Mouse (Mus musculus) stomach, embryonic 14.5 days (tissue): ENCODE data around the gene Ss18l1. TPM values are rescaled to one million over a fixed set of nuclear protein-coding genes. Genes with fewer than 3 reads are reported as not detected.

Experiments
- ATAC-seq: fragments of 200-750 bp; cut with Nextera tagmentation; 2 replicates; pipeline ENCODE4 v1.8.0; 2017; ENCODE audit warnings: low read depth, moderate TSS enrichment; ENCODE audit not compliant: insufficient number of reproducible peaks, insufficient read depth, low FRiP score
- H3K27ac ChIP-seq: fragments of 300-500 bp; sonication (generic); 2 replicates; pipeline ENCODE4 v1.5.1; 2014; ENCODE audit warnings: mild to moderate bottlenecking, low read length, moderate library complexity, mixed read lengths
- H3K27me3 ChIP-seq: fragments of 300-500 bp; sonication (generic); 2 replicates; pipeline ENCODE4 v1.6.1; 2014; ENCODE audit warnings: low read length, control low read depth, mixed read lengths; ENCODE audit not compliant: control insufficient read depth, insufficient read depth
- H3K36me3 ChIP-seq: fragments of 300-500 bp; sonication (generic); 2 replicates; pipeline ENCODE4 v1.6.1; 2014; ENCODE audit warnings: mild to moderate bottlenecking, control low read depth, low read length, moderate library complexity, mixed read lengths; ENCODE audit not compliant: control insufficient read depth, insufficient read depth
- H3K4me1 ChIP-seq: fragments of 300-500 bp; sonication (generic); 2 replicates; pipeline ENCODE4 v1.6.1; 2014; ENCODE audit warnings: low read length, control low read depth, mixed read lengths; ENCODE audit not compliant: control insufficient read depth, insufficient read depth
- H3K4me2 ChIP-seq: fragments of 300-500 bp; sonication (generic); replicated peaks from 2 replicates; pipeline ENCODE4 v1.6.1; 2014; ENCODE audit warnings: low read depth, low read length, control low read depth
- H3K4me3 ChIP-seq: fragments of 300-500 bp; sonication (generic); 2 replicates; pipeline ENCODE4 v1.5.1; 2014; ENCODE audit warnings: low read depth, low read length, control low read depth
- H3K9ac ChIP-seq: fragments of 300-500 bp; sonication (generic); replicated peaks from 2 replicates; pipeline ENCODE4 v1.6.1; 2014; ENCODE audit warnings: low read depth, mild to moderate bottlenecking, control low read depth, low read length, moderate library complexity, mixed read lengths
- H3K9me3 ChIP-seq: fragments of 300-500 bp; sonication (generic); 2 replicates; pipeline ENCODE4 v1.6.1; 2016; ENCODE audit warnings: low read depth, low read length, control low read depth; ENCODE audit not compliant: control insufficient read depth
- WGBS: fragments of 180-500 bp; shearing (Covaris S2); extraction: QIAGEN DNeasy Blood & Tissue Kit; methylation state at CpG from one replicate; pipeline ENCODE4 v1.1.7; 2014; 5-methylcytosine and 5-hydroxymethylcytosine counted together
- polyA plus RNA-seq: library from polyadenylated mRNA; unstranded; fragments of >200 nt; fragmentation: Nextera tagmentation; extraction: Ambion mirVana; gene quantifications from 2 replicates; pipeline ENCODE4 v1.2.1, GENCODE M21; 2014

The Ss18l1 gene
- polyA plus RNA-seq, 1 experiment from 2014 or later = 4.6 TPM

DNA sequence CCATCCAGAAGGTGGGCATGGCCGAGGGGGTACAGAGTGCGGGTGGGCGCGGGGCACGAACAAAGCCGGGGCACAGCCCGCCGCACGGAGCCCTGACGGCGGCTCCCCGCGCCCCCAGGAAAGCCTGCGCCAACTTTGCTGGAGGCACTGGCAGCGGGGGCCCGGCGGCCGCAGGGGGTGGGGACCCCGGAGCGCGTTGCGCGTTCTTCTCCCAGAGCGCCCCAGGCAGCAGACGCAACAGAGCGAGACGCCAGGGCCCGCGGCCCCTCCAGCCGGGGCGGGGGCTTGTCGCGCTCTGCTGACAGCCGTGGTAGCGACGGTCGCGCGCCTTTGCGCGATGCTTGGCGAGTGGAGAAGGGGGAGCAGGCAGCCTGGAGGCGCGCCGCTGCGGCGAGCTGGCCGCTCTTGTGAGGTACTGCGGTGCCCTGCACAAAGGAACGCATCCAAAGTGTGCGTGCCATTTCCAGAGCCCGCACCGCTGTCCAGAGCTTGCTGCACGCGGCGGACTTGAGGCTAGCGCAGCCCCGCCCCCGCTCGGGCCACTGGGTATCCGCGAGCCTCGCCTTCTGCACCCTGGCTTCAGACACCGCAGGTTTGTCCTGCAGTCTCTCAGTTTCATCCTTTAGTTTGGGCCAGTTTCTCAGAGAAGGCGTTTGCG lies 678 bp downstream of the Ss18l1 start:
- Histone ChIP-seq H3K4me3 (peak overlapping the region; percentile 99), H3K27ac (peak overlapping the region; percentile 89), H3K4me2 (peak overlapping the region; percentile 88), H3K27me3 (no peaks in the 10 kb centered on the region), H3K36me3 (peaks cover 11% of the 10 kb centered on the region), H3K9me3 (no peaks in the 10 kb centered on the region), H3K4me1 (peaks cover 22% of the 10 kb centered on the region), H3K9ac (peak overlapping the region; percentile 84)
- ATAC-seq = peak; percentile 43
- under 1% methylated on average over 66 of the region's 66 CpGs for WGBS

GRCm38 (mm10) chr2:180045283-180045682 lies 3.0 kb downstream of the Ss18l1 start:
- no peak for ATAC-seq
- no peaks in the 10 kb centered on the region; the same call in 1 of the 2 replicates for H3K36me3 ChIP-seq
- no peaks in the 10 kb centered on the region for H3K9me3 ChIP-seq
- no peak overlapping the region for H3K4me3 ChIP-seq
- H3K27ac ChIP-seq = no peak overlapping the region
- 45% methylated on average over 4 of the region's 4 CpGs for WGBS
- no peaks in the 10 kb centered on the region for H3K27me3 ChIP-seq
- no peak overlapping the region for H3K9ac ChIP-seq
- H3K4me2 ChIP-seq = no peak overlapping the region
- peaks cover 20% of the 10 kb centered on the region for H3K4me1 ChIP-seq

GRCm38 (mm10) chr2:180047580-180047979 lies 5.3 kb downstream of the Ss18l1 start:
- Histone ChIP-seq H3K4me2 (no peak overlapping the region), H3K27ac (no peak overlapping the region), H3K9ac (no peak overlapping the region), H3K9me3 (no peaks in the 10 kb centered on the region), H3K36me3 (no peaks in the 10 kb centered on the region; the same call in 1 of the 2 replicates), H3K4me3 (no peak overlapping the region), H3K27me3 (no peaks in the 10 kb centered on the region), H3K4me1 (peaks cover 9% of the 10 kb centered on the region; the same call in 1 of the 2 replicates)
- WGBS = 69% methylated on average over 3 of the region's 3 CpGs
- ATAC-seq = no peak

- Histone ChIP-seq H3K4me1 (peaks cover 9% of the 10 kb centered on the region; the same call in 1 of the 2 replicates), H3K27me3 (no peaks in the 10 kb centered on the region), H3K27ac (no peak overlapping the region), H3K4me3 (no peak overlapping the region), H3K9ac (no peak overlapping the region), H3K9me3 (no peaks in the 10 kb centered on the region), H3K4me2 (no peak overlapping the region), H3K36me3 (peaks cover 2% of the 10 kb centered on the region; the same call in 1 of the 2 replicates)
- 93% methylated on average over 18 of the region's 18 CpGs for WGBS
- ATAC-seq = no peak
Measured at GRCm38 (mm10) chr2:180047980-180048635, 5.8 kb downstream of the Ss18l1 start.

DNA sequence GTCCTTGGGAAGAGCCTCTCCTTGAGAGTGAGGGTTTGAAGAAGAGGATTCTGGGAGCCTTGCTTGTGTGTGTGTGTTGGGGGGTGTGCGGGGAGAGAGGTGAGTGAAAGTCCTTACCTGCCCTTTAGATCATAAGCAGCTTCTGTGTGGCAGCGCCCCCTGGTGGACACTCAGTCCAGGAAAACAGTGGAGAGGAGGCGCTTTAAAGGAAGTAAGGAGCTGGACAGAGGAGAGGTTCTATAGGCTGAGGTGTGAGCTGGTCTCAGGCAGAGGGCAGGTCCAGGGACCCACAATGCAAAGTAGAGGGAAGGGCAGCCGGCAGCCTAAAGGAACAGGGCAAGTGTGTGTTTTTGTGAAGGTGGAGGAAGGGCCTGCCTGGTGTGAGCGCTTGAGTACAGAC lies 8.7 kb downstream of the Ss18l1 start:
- Histone ChIP-seq H3K27me3 (no peaks in the 10 kb centered on the region), H3K9ac (no peak overlapping the region), H3K4me2 (no peak overlapping the region), H3K4me3 (no peak overlapping the region), H3K27ac (no peak overlapping the region), H3K9me3 (no peaks in the 10 kb centered on the region), H3K36me3 (peaks cover 21% of the 10 kb centered on the region; the same call in 1 of the 2 replicates), H3K4me1 (no peaks in the 10 kb centered on the region)
- ATAC-seq = peak; percentile 68
- 26% methylated on average over 5 of the region's 5 CpGs for WGBS

DNA sequence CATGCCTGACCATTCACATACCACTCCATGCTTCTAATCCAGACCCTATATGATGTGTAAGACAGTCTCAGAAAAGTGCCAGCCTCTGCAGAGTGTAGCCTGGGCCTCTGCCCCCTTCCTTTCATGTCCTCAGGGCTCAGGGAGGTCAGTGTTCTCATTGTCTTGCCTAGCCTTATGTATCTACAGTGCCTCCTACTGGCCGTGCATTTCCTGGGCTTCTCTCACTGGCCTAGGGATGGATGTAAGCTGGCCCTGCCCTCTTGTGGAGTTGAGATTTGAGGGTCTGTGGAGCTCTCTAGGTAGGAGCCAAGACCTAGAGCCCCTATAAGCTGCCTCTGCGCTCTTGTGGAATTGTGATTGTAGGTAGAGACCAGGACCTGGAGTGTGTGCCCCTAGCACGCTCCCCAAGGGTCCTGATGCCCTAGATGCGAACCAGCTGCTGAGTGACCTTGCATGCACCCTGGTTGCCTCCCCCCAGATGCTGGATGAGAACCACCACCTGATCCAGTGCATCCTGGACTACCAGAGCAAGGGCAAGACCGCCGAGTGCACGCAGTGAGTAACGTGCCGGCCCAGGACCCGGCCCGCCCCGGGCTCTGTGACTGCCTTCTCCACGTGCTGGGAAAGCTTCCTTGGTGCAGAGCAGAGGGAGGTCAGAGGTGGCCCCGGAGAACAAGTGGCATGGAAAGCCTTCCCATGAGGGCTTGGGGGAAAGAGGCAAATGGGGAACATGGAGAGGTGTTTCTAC lies 9.9 kb downstream of the Ss18l1 start:
- no peak for ATAC-seq
- WGBS = 86% methylated on average over 14 of the region's 14 CpGs
- Histone ChIP-seq H3K9me3 (no peaks in the 10 kb centered on the region), H3K36me3 (peaks cover 29% of the 10 kb centered on the region; the same call in 1 of the 2 replicates), H3K4me3 (no peak overlapping the region), H3K27ac (no peak overlapping the region), H3K9ac (no peak overlapping the region), H3K27me3 (no peaks in the 10 kb centered on the region), H3K4me1 (no peaks in the 10 kb centered on the region), H3K4me2 (no peak overlapping the region)

DNA sequence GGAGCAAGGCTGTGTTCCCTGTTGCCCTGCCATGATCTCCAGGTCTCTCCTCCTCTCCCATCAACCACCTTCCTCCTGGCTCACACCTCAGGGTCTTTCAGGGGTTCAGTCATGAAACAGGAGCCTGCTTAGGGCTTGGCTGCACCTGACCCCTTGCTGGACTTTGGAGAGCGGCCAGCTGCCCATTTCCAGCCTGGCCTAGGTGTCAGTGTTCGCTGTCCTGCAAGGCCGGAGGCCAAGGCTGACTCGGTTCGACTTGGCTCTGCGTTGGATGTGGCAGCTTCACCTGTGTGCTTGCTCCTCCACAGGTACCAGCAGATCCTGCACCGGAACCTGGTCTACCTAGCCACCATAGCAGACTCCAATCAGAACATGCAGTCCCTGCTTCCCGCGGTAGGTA lies 10.7 kb downstream of the Ss18l1 start:
- Histone ChIP-seq H3K27me3 (no peaks in the 10 kb centered on the region), H3K4me3 (no peak overlapping the region), H3K9ac (no peak overlapping the region), H3K27ac (no peak overlapping the region), H3K4me1 (no peaks in the 10 kb centered on the region), H3K4me2 (no peak overlapping the region), H3K36me3 (peaks cover 31% of the 10 kb centered on the region; the same call in 1 of the 2 replicates), H3K9me3 (no peaks in the 10 kb centered on the region)
- ATAC-seq = no peak
- WGBS = 94% methylated on average over 9 of the region's 9 CpGs

- Histone ChIP-seq H3K36me3 (peaks cover 46% of the 10 kb centered on the region), H3K4me2 (no peak overlapping the region), H3K27ac (no peak overlapping the region), H3K9me3 (no peaks in the 10 kb centered on the region), H3K4me1 (no peaks in the 10 kb centered on the region), H3K9ac (no peak overlapping the region), H3K4me3 (no peak overlapping the region), H3K27me3 (no peaks in the 10 kb centered on the region)
- 95% methylated on average over 11 of the region's 11 CpGs for WGBS
- ATAC-seq = no peak
Measured at GRCm38 (mm10) chr2:180063338-180064131, 21.2 kb downstream of the Ss18l1 start.
